In the genomic region with DNA sequence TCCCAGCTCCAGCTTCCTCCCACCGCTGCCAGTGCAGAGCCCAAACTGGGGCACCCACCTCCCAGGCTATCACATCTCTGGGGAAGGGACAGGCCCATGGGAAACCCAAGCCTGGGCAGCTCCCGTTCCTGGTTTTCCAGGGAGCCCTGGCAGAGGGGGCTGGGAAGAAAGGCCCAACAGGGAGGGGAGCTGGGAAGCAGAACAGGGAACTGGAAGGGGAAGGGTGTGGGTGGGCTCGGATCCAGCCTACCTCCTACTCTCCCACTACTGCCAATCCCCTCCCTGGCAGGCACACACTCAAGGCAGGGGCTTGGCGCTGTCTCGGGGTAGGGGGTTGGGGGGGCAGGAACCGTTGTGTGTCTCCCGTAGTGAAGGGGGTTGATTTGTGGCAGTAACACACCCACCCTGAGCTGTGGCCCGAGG, we compare ENCODE assay signal across 9 mouse cellular contexts. TPM values are rescaled to one million over a fixed set of nuclear protein-coding genes. Genes with fewer than 3 reads are reported as not detected.
DNase-seq lines count a peak whose midpoint lies in the region; ATAC-seq and TF ChIP-seq lines count a peak whose summit lies in the region.
"Had no signal": no experiment of that assay in that cellular context is flagged by ENCODE, and none has a peak within 500 bp of the region (broad histone marks: within the 10 kb centered on the region; RNA-seq: fewer than 3 reads in every experiment).

No protein-coding gene starts in this region.

- H3K4me2 ChIP-seq in embryonic facial prominence, embryonic 11.5 days (ENCODE audit: low read depth, low read length), result peak overlapping the region; percentile 33
- peak overlapping the region; percentile 47 for H3K4me2 ChIP-seq in intestine, postnatal 0 days (replicated peaks; ENCODE audit: low read depth)

- H3K4me1 ChIP-seq in MEL (ENCODE audit: control insufficient read depth in 1 of 2, insufficient read depth in 2 of 2, low read length in 2 of 2), result peaks cover 11 to 33% of the 10 kb centered on the region in 2 experiments
- peaks cover 15% of the 10 kb centered on the region for H3K4me1 ChIP-seq in embryonic facial prominence, embryonic 11.5 days (ENCODE audit: control insufficient read depth, insufficient read depth, low read length)
- peaks cover 22% of the 10 kb centered on the region for H3K4me1 ChIP-seq in heart, adult 2 months (ENCODE audit: control insufficient read depth, insufficient read depth, low read length)
- H3K4me1 ChIP-seq in intestine, postnatal 0 days (replicated peaks; ENCODE audit: control insufficient read depth, insufficient read depth, low read length), result peaks cover 17% of the 10 kb centered on the region

- H3K27me3 ChIP-seq in MEL (ENCODE audit: control insufficient read depth in 1 of 2, insufficient read depth in 2 of 2, low read length in 2 of 2), result no peaks in the 10 kb centered on the region
- H3K27me3 ChIP-seq in embryonic facial prominence, embryonic 11.5 days (ENCODE audit: control insufficient read depth, insufficient read depth, low read length), result no peaks in the 10 kb centered on the region
- no peaks in the 10 kb centered on the region for H3K27me3 ChIP-seq in heart, adult 2 months (ENCODE audit: control insufficient read depth, insufficient read depth, low read length)
- no peaks in the 10 kb centered on the region for H3K27me3 ChIP-seq in intestine, postnatal 0 days (replicated peaks; ENCODE audit: control insufficient read depth, insufficient read depth, low read length)
- H3K27me3 ChIP-seq: Patski had no signal

- no peak for TF ChIP-seq EP300 in MEL (IDR thresholded peaks at IDR 0.05; ENCODE audit: low read depth in 1 of 2, low read length in 2 of 2)
- TF ChIP-seq EP300 in heart, adult 2 months (IDR thresholded peaks at IDR 0.05; ENCODE audit: insufficient read depth, low read depth, low read length), result peak; percentile 48; the same call in 1 of the 2 replicates

- TF ChIP-seq RAD21 in MEL (IDR thresholded peaks at IDR 0.05; ENCODE audit: low read depth, low read length), result no peak

- TF ChIP-seq POLR2A in MEL (IDR thresholded peaks at IDR 0.05; ENCODE audit: control insufficient read depth in 1 of 2, insufficient read depth in 1 of 2, low read depth in 1 of 2, low read length in 2 of 2, poor library complexity in 1 of 2), result no peak
- TF ChIP-seq POLR2A in heart, adult 2 months (IDR thresholded peaks at IDR 0.05; ENCODE audit: insufficient read depth, low read depth, low read length), result peak; percentile 46; the same call in 1 of the 2 replicates

- H3K36me3 ChIP-seq in MEL (ENCODE audit: control insufficient read depth in 1 of 2, insufficient read depth in 2 of 2, low read length in 2 of 2), result peaks cover 0 to 16% of the 10 kb centered on the region in 2 experiments; a peak in 3 of 4 replicates
- H3K36me3 ChIP-seq in embryonic facial prominence, embryonic 11.5 days (replicated peaks; ENCODE audit: control insufficient read depth, insufficient read depth, low read depth, low read length), result no peaks in the 10 kb centered on the region; the same call in 1 of the 2 replicates
- H3K36me3 ChIP-seq in heart, adult 2 months (ENCODE audit: control insufficient read depth, insufficient read depth, low read length), result no peaks in the 10 kb centered on the region
- H3K36me3 ChIP-seq in intestine, postnatal 0 days (ENCODE audit: control insufficient read depth, insufficient read depth), result peaks cover 32% of the 10 kb centered on the region

- DNase-seq in MEL (ENCODE audit: low read depth, low spot score), result peak; percentile 32
- peak; percentile 44 for DNase-seq in embryonic facial prominence, embryonic 11.5 days (ENCODE audit: low spot score)
- DNase-seq in heart, adult 2 months, result peak; percentile 84
- peak; percentile 66 to 85 for DNase-seq in left cerebral cortex, postnatal 25 days (ENCODE audit: low spot score in 2 of 2)
- DNase-seq in lung, postnatal 4 days, result peak; percentile 88 to 92
- peak; percentile 82 for DNase-seq in right cerebral cortex, postnatal 14 days
- no peak for DNase-seq in natural killer cell, adult 2 months (ENCODE audit: low spot score in 2 of 2)

- H3K4me3 ChIP-seq in MEL (ENCODE audit: control insufficient read depth in 1 of 2, insufficient read depth in 1 of 2, low read depth in 2 of 2, low read length in 2 of 2), result peak overlapping the region; percentile 31 to 42; a peak in 2 of 4 replicates
- H3K4me3 ChIP-seq in embryonic facial prominence, embryonic 11.5 days (ENCODE audit: low read depth, low read length), result no peak overlapping the region
- H3K4me3 ChIP-seq in heart, adult 2 months, result peak overlapping the region; percentile 39
- H3K4me3 ChIP-seq in intestine, postnatal 0 days (ENCODE audit: low read depth, low read length), result no peak overlapping the region

- peak overlapping the region; percentile 69 for H3K9ac ChIP-seq in MEL (ENCODE audit: control insufficient read depth, low read depth, low read length, poor library complexity, severe bottlenecking)
- peak overlapping the region; percentile 35 for H3K9ac ChIP-seq in embryonic facial prominence, embryonic 11.5 days (replicated peaks; ENCODE audit: low read length)
- peak overlapping the region; percentile 49 for H3K9ac ChIP-seq in heart, adult 2 months (ENCODE audit: low read depth, low read length)
- H3K9ac ChIP-seq in intestine, postnatal 0 days (ENCODE audit: low read depth, low read length), result no peak overlapping the region

- ATAC-seq in embryonic facial prominence, embryonic 11.5 days (replicated peaks; ENCODE audit: insufficient number of reproducible peaks, low FRiP score, low TSS enrichment, low read depth), result peak; percentile 32
- ATAC-seq in intestine, postnatal 0 days, result no peak
- ATAC-seq: Patski had no signal

- intact Hi-C loops in heart, adult 2 months (cut with DNase I), result loop anchor here (2.0 kb wide), 1 partner anchor 25 kb away; no protein-coding TSS in a partner anchor
- intact Hi-C loops in left cerebral cortex, postnatal 25 days (cut with DNase I), result loop anchor here (2.0 kb wide), 1 partner anchor 27 kb away; a partner anchor contains a TSS

- TF ChIP-seq CTCF in MEL (IDR thresholded peaks at IDR 0.05 in 2 of 3, conservative IDR thresholded peaks at IDR 0.05 in 1 of 3; ENCODE audit: control insufficient read depth in 1 of 3, insufficient read depth in 1 of 3, low read depth in 2 of 3, low read length in 3 of 3, poor library complexity in 1 of 3, severe bottlenecking in 1 of 3), result no peak
- no peak for TF ChIP-seq CTCF in heart, adult 2 months (IDR thresholded peaks at IDR 0.05)
- no peak for TF ChIP-seq CTCF in intestine, postnatal 0 days (IDR thresholded peaks at IDR 0.05; ENCODE audit: low read depth)

- no peaks in the 10 kb centered on the region for H3K9me3 ChIP-seq in MEL (replicated peaks; ENCODE audit: insufficient read depth, low read length)
- no peaks in the 10 kb centered on the region for H3K9me3 ChIP-seq in embryonic facial prominence, embryonic 11.5 days (replicated peaks; ENCODE audit: control insufficient read depth, low read length)
- no peaks in the 10 kb centered on the region for H3K9me3 ChIP-seq in intestine, postnatal 0 days (ENCODE audit: control insufficient read depth)

- peak overlapping the region; percentile 56 for H3K27ac ChIP-seq in MEL (ENCODE audit: control insufficient read depth, low read depth, low read length)
- H3K27ac ChIP-seq in embryonic facial prominence, embryonic 11.5 days (replicated peaks; ENCODE audit: low read depth, low read length), result 0 out of 2 replicates have a peak overlapping the region, but pooled peaks have one; percentile 41
- peak overlapping the region; percentile 84 for H3K27ac ChIP-seq in heart, adult 2 months
- peak overlapping the region; percentile 57 for H3K27ac ChIP-seq in intestine, postnatal 0 days (ENCODE audit: low read depth, low read length)

- 8% methylated on average over 8 of the region's 8 CpGs for WGBS in embryonic facial prominence, embryonic 11.5 days
- WGBS in heart, adult 2 months, result 2% methylated on average over 8 of the region's 8 CpGs
- WGBS in intestine, postnatal 0 days, result 21% methylated on average over 8 of the region's 8 CpGs

- no peaks in the 10 kb centered on the region for H3K79me2 ChIP-seq in MEL (ENCODE audit: control insufficient read depth, insufficient read depth, low read length, poor library complexity)
- peaks cover 3% of the 10 kb centered on the region; the same call in 1 of the 2 replicates for H3K79me2 ChIP-seq in heart, adult 2 months (replicated peaks; ENCODE audit: control insufficient read depth, insufficient read depth, low read length)

TF ChIP-seq in MEL, 35 proteins besides CTCF, POLR2A, EP300 and RAD21 (continues in another document):
- TF ChIP-seq USF1 (IDR thresholded peaks at IDR 0.05; ENCODE audit: low read depth, low read length) (no peak), MAFK (IDR thresholded peaks at IDR 0.05; ENCODE audit: borderline replicate concordance, low read depth, low read length) (no peak), SMC3 (IDR thresholded peaks at IDR 0.05; ENCODE audit: low read depth, low read length) (no peak), HCFC1 (IDR thresholded peaks at IDR 0.05; ENCODE audit: low read depth, low read length) (no peak), MAX (IDR thresholded peaks at IDR 0.05; ENCODE audit: low read length) (no peak), MAZ (IDR thresholded peaks at IDR 0.05; ENCODE audit: low read depth, low read length) (no peak; the same call in 1 of the 2 replicates), POLR2AphosphoS5 (IDR thresholded peaks at IDR 0.05; ENCODE audit: borderline replicate concordance, low read depth, low read length) (no peak), NRF1 (IDR thresholded peaks at IDR 0.05; ENCODE audit: insufficient read depth, low read depth, low read length, poor library complexity, severe bottlenecking) (no peak), ELF1 (IDR thresholded peaks at IDR 0.05; ENCODE audit: low read depth, low read length) (no peak), MEF2A (IDR thresholded peaks at IDR 0.05; ENCODE audit: extremely low read depth, insufficient replicate concordance, low read depth, low read length, poor library complexity, severe bottlenecking) (no peak), CHD1 (IDR thresholded peaks at IDR 0.05; ENCODE audit: low read depth, low read length) (no peak), ZMIZ1 (IDR thresholded peaks at IDR 0.05; ENCODE audit: low read depth, low read length) (no peak), USF2 (IDR thresholded peaks at IDR 0.05; ENCODE audit: borderline replicate concordance in 1 of 2, insufficient read depth in 1 of 2, low read depth in 1 of 2, low read length in 2 of 2) (no peak), ETS1 (IDR thresholded peaks at IDR 0.05; ENCODE audit: low read depth, low read length) (no peak)

RNA-seq across cellular contexts. Expression of a gene that starts 28.1 kb away (rescaled TPM):
- 15.4 and 15.9 TPM in 2 replicates for total RNA-seq in MEL (2012; rRNA removed)
- 10 to 100 TPM in 1 of 2 experiments, not detected in 1; 34.4 TPM for polyA plus RNA-seq in MEL (2012; ENCODE audit: insufficient read depth in 1 of 2, insufficient read length in 2 of 2, low read depth in 1 of 2, low replicate concordance in 2 of 2, missing spikeins in 1 of 2)
- 69.5 and 80.9 TPM in 2 replicates for polyA plus RNA-seq in embryonic facial prominence, embryonic 11.5 days (2014; fragmentation: Nextera tagmentation; extraction: Ambion mirVana)
- total RNA-seq in heart, adult 2 months (2021), result 10 to 100 TPM; 50.9 to 56.0 TPM
- polyA plus RNA-seq in heart, adult 2 months (2012; rRNA removed), result 13.6 and 22.4 TPM in 2 replicates
- polyA plus RNA-seq in intestine, postnatal 0 days (2015; fragmentation: Nextera tagmentation; extraction: Ambion mirVana), result 33.9 and 42.2 TPM in 2 replicates
- 100 to 1,000 TPM; 138 to 148 TPM for total RNA-seq in left cerebral cortex, postnatal 25 days (2021)

Comparison
In these comparisons a context has a peak if more than half of its experiments do, and no peak if none do; other contexts are left out.
1. DNase-seq: peak in MEL (single experiment), embryonic facial prominence, embryonic 11.5 days (single experiment), heart, adult 2 months (2 of 2), left cerebral cortex, postnatal 25 days (2 of 2), lung, postnatal 4 days (2 of 2) and right cerebral cortex, postnatal 14 days (single experiment); none in natural killer cell, adult 2 months (0 of 2).
2. H3K4me3 ChIP-seq: peak in MEL (2 of 2) and heart, adult 2 months (single experiment); none in embryonic facial prominence, embryonic 11.5 days (single experiment) and intestine, postnatal 0 days (single experiment).
3. Peak in every context shown above with its lines, with median percentiles within 50 percentile points of each other: H3K27ac ChIP-seq.